Mouse (Mus musculus) midbrain, postnatal 0 days (tissue): ENCODE data around the gene Kat14. TPM values are rescaled to one million over a fixed set of nuclear protein-coding genes. Genes with fewer than 3 reads are reported as not detected.

Source experiments
- ATAC-seq: fragments of 200-750 bp; cut with Nextera tagmentation; 2 replicates; pipeline ENCODE4 v1.8.0; 2017; ENCODE audit warnings: moderate number of reproducible peaks, mild to moderate bottlenecking, moderate TSS enrichment, moderate library complexity; ENCODE audit not compliant: low FRiP score
- DNase-seq: peaks from one replicate; pipeline ENCODE4 v3.0.0-alpha.2; 2015; ENCODE audit warnings: low spot score
- H3K27ac ChIP-seq: fragments of 300-500 bp; sonication (generic); 2 replicates; pipeline ENCODE4 v1.5.1; 2014; ENCODE audit warnings: low read depth, mild to moderate bottlenecking, low read length, mixed read lengths
- H3K27me3 ChIP-seq: fragments of 300-500 bp; sonication (generic); 2 replicates; pipeline ENCODE4 v1.6.1; 2014; ENCODE audit warnings: low read length, control low read depth, mixed read lengths; ENCODE audit not compliant: insufficient read depth
- H3K36me3 ChIP-seq: fragments of 300-500 bp; sonication (generic); 2 replicates; pipeline ENCODE4 v1.6.1; 2014; ENCODE audit warnings: low read length, control low read depth, mixed read lengths; ENCODE audit not compliant: insufficient read depth
- H3K4me1 ChIP-seq: fragments of 300-500 bp; sonication (generic); 2 replicates; pipeline ENCODE4 v1.6.1; 2014; ENCODE audit warnings: mild to moderate bottlenecking, control low read depth, antibody characterized with exemption, low read length, mixed read lengths; ENCODE audit not compliant: insufficient read depth
- H3K4me2 ChIP-seq: fragments of 300-500 bp; sonication (generic); 2 replicates; pipeline ENCODE4 v1.6.1; 2014; ENCODE audit warnings: low read depth, mild to moderate bottlenecking, low read length, mixed read lengths; ENCODE audit not compliant: poor library complexity, severe bottlenecking
- H3K4me3 ChIP-seq: fragments of 300-500 bp; sonication (generic); 2 replicates; pipeline ENCODE4 v1.5.1; 2014; ENCODE audit warnings: low read depth, mild to moderate bottlenecking, low read length, moderate library complexity
- H3K9ac ChIP-seq: fragments of 300-500 bp; sonication (generic); replicated peaks from 2 replicates; pipeline ENCODE4 v1.6.1; 2014; ENCODE audit warnings: mild to moderate bottlenecking, low read length, moderate library complexity, mixed read lengths; ENCODE audit not compliant: poor library complexity, severe bottlenecking
- H3K9me3 ChIP-seq: fragments of 300-500 bp; sonication (generic); 2 replicates; pipeline ENCODE4 v1.6.1; 2016; ENCODE audit warnings: low read length, control low read depth
- CTCF ChIP-seq: IDR thresholded peaks from 2 replicates; pipeline ENCODE4 v1.5.1; 2016; ENCODE audit warnings: antibody characterized with exemption, mild to moderate bottlenecking
- WGBS: fragments of 180-500 bp; shearing (Covaris S2); extraction: QIAGEN DNeasy Blood & Tissue Kit; methylation state at CpG from one replicate; pipeline ENCODE4 v1.1.7; 2014; 5-methylcytosine and 5-hydroxymethylcytosine counted together
- polyA plus RNA-seq: library from polyadenylated mRNA; unstranded; fragments of >200 nt; fragmentation: Nextera tagmentation; extraction: Ambion mirVana; gene quantifications from 2 replicates; pipeline ENCODE4 v1.2.1, GENCODE M21; 2015
- total RNA-seq: library from RNA; depleted of rRNA; stranded (reverse); fragments of >200 nt; gene quantifications from 2 replicates; pipeline ENCODE4 v1.2.3, GENCODE M21; 2014; rRNA removed

The Kat14 gene
- 24.5 and 37.7 TPM in 2 replicates for total RNA-seq
- 17.7 and 19.2 TPM in 2 replicates for polyA plus RNA-seq

DNA sequence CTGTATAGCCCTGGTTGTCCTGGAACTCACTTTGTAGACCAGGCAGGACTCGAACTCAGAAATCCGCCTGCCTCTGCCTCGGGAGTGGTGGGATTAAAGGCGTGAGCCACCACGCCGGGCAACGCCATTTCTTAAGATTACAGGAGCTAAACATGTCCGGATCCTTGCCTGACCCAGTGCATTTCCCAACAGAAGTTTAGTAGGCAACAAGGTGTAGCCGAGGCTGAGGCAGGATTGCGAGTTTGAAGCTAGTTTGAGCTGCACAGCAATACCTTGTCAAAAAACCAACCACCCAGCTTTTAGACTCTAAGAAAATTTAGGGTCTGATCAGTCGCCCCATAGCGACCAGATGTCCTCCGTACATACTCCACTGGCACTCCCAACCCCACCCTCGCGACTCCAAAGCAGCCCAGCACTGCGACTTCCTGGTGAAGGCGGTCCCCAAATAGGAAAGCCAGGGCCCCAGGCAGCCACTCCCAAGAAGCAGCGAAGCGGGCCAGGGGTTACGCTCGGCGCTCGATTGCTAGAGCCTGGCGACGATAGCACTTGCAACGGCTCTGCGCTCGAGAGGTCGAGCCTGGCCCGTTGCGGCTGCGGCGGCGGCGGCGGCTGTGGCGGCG is at the start of gene Kat14, which contains the start of gene Pet117:
Gene Kat14, plus strand, starts transcription at position 584 of the 620 bp plus-strand sequence.
Gene Pet117, plus strand, starts transcription at position 597 of the 620 bp plus-strand sequence.
- peaks cover 5% of the 10 kb centered on the region for H3K36me3 ChIP-seq
- no peaks in the 10 kb centered on the region for H3K9me3 ChIP-seq
- peak within 1 kb of the TSS; percentile 86 for H3K9ac ChIP-seq
- H3K4me3 ChIP-seq: peak within 1 kb of the TSS; percentile 94
- peak within 1 kb of the TSS; percentile 80 for H3K27ac ChIP-seq
- DNase-seq (peak; percentile 96), ATAC-seq (peak; percentile 93)
- peak within 1 kb of the TSS; percentile 71 for H3K4me2 ChIP-seq
- no peak for TF ChIP-seq CTCF
- no peaks in the 10 kb centered on the region for H3K27me3 ChIP-seq
- 6% methylated on average over 36 of the region's 38 CpGs for WGBS
- H3K4me1 ChIP-seq: no peaks in the 10 kb centered on the region

DNA sequence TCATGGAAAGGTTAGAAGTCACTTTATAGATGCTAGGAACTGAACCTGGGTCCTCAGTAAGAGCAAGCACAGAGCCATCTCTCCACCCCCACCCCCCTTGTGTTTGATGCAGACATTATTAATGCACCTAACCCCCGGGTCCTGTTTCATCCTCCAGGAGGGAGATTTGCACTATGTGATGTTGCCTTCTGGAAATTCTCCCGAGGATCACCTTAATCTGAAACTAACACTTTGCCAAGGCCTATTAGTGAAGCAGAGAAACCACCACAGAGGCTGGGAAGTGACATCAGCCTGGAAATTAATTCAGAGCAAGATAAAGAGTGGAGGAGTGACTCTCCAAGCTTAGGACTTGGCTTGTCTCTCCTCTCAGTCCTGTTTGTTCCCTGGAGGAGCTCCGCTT is 44.6 kb upstream of the Kat14 start:
- no peak for ATAC-seq
- H3K4me3 ChIP-seq: no peak overlapping the region
- no peak overlapping the region for H3K4me2 ChIP-seq
- no peaks in the 10 kb centered on the region for H3K9me3 ChIP-seq
- H3K27ac ChIP-seq: no peak overlapping the region
- 57% methylated on average over 3 of the region's 3 CpGs for WGBS
- TF ChIP-seq CTCF: no peak
- no peaks in the 10 kb centered on the region for H3K36me3 ChIP-seq
- peaks cover 14% of the 10 kb centered on the region for H3K27me3 ChIP-seq
- H3K9ac ChIP-seq: no peak overlapping the region
- no peaks in the 10 kb centered on the region for H3K4me1 ChIP-seq
- DNase-seq: no peak

GRCm38 (mm10) chr2:144329451-144329850 is 39.3 kb upstream of the Kat14 start:
- H3K36me3 ChIP-seq: no peaks in the 10 kb centered on the region
- H3K4me1 ChIP-seq: peaks cover 11% of the 10 kb centered on the region; the same call in 1 of the 2 replicates
- 6% methylated on average over 10 of the region's 10 CpGs for WGBS
- TF ChIP-seq CTCF: no peak
- DNase-seq: no peak
- H3K9me3 ChIP-seq: no peaks in the 10 kb centered on the region
- H3K9ac ChIP-seq: no peak overlapping the region
- H3K27me3 ChIP-seq: peaks cover 45% of the 10 kb centered on the region
- no peak overlapping the region for H3K4me2 ChIP-seq
- no peak overlapping the region for H3K27ac ChIP-seq
- H3K4me3 ChIP-seq: no peak overlapping the region
- no peak for ATAC-seq

DNA sequence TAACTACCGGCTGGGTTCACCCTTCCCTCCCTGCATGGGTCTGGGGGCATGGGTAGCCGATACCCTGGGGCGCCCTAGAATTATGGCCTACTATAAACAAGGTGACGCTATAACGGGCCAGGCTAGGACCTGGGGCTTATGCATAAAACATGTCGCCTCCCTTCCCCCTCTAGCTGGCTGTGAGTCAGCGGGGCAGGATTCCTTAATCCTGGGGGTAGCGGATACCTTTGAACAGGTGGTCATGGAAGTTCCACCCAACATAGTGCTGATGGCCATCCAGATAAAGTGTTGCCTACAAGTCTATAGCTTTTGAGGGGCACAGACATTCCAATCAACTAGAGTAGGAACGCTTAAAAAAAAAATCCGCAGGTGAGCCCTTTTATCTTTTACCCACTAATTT is 38.8 kb upstream of the Kat14 start:
- WGBS: 4% methylated on average over 10 of the region's 10 CpGs
- Histone ChIP-seq H3K36me3 (no peaks in the 10 kb centered on the region), H3K4me1 (peaks cover 11% of the 10 kb centered on the region; the same call in 1 of the 2 replicates), H3K27me3 (peaks cover 50% of the 10 kb centered on the region), H3K27ac (no peak overlapping the region), H3K9me3 (no peaks in the 10 kb centered on the region), H3K4me2 (no peak overlapping the region), H3K4me3 (no peak overlapping the region; the same call in 1 of the 2 replicates), H3K9ac (no peak overlapping the region)
- ATAC-seq: 0 out of 2 replicates have a peak, but pooled peaks have one; percentile 38
- DNase-seq: no peak
- no peak for TF ChIP-seq CTCF

GRCm38 (mm10) chr2:144330352-144330959 is 38.3 kb upstream of the Kat14 start:
- no peaks in the 10 kb centered on the region for H3K9me3 ChIP-seq
- WGBS: under 1% methylated on average over 34 of the region's 41 CpGs
- TF ChIP-seq CTCF: no peak
- peak overlapping the region; percentile 42 for H3K4me3 ChIP-seq
- H3K27ac ChIP-seq: no peak overlapping the region
- DNase-seq (no peak), ATAC-seq (no peak)
- H3K9ac ChIP-seq: 0 out of 2 replicates have a peak overlapping the region, but pooled peaks have one; percentile 29
- peaks cover 11% of the 10 kb centered on the region; the same call in 1 of the 2 replicates for H3K4me1 ChIP-seq
- peak overlapping the region; percentile 77 for H3K4me2 ChIP-seq
- no peaks in the 10 kb centered on the region for H3K36me3 ChIP-seq
- H3K27me3 ChIP-seq: peaks cover 55% of the 10 kb centered on the region

- peak; percentile 59; the same call in 1 of the 2 replicates for ATAC-seq
- H3K4me3 ChIP-seq: peak overlapping the region; percentile 42
- peaks cover 11% of the 10 kb centered on the region; the same call in 1 of the 2 replicates for H3K4me1 ChIP-seq
- H3K9ac ChIP-seq: peak overlapping the region; percentile 9; the same call in 1 of the 2 replicates
- DNase-seq: peak; percentile 10
- H3K4me2 ChIP-seq: peak overlapping the region; percentile 77
- TF ChIP-seq CTCF: no peak
- no peak overlapping the region for H3K27ac ChIP-seq
- H3K9me3 ChIP-seq: no peaks in the 10 kb centered on the region
- H3K36me3 ChIP-seq: no peaks in the 10 kb centered on the region
- H3K27me3 ChIP-seq: peaks cover 55% of the 10 kb centered on the region
- under 1% methylated on average over 48 of the region's 50 CpGs for WGBS
Observed at GRCm38 (mm10) chr2:144330960-144331371, 37.8 kb upstream of the Kat14 start.
